In the genomic region with DNA sequence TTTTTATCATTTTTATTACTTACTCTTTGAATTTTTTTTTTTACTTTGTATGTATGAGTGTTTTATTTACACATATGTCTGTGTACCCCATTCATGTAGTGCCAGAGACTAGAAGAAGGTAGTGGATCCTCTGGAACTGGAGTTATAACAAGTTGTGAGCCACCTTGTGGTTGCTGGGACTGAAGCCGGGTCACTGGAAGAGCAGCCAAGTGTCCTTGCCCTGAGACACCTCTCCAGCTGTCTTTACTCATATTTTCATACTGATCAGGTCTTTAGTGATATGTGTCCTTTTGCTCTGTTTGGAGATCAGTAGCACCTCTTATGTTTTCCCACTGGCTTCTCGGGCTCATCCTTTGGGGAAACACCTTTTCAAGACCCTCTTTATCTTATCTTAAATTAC, we compare ENCODE assay signal across 1 mouse cellular context.
TF ChIP-seq lines count a peak whose summit lies in the region.

No protein-coding gene starts in this region.

TF ChIP-seq in MEL, 35 proteins besides CTCF, POLR2A, EP300 and RAD21:
- TF ChIP-seq SMC3 (IDR thresholded peaks at IDR 0.05; ENCODE audit: low read depth, low read length) (0 out of 2 replicates have a peak, but pooled peaks have one; percentile 16), POLR2AphosphoS5 (IDR thresholded peaks at IDR 0.05; ENCODE audit: borderline replicate concordance, low read depth, low read length) (no peak)
